Comparison of ENCODE assay signal across 12 mouse cellular contexts in the genomic region with DNA sequence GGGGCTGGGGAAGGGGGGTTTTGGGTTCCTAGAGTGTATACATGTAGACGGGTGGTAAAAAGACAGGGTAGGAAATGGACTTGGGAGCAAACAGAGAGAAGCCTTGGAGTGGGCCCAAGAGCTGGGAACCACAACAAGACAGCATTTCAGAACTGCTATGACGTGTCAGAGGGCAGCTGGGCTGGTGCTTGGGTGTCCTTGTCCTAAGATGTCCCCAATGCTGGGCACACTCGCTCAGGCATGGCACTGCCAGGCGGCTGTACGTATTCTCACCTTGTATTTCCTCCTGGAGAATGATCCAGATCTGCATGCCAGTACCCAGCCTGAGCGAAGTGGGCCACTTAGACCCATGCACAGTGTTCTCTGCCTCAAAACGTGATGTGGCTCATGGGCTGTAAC.
DNase-seq lines count a peak whose midpoint lies in the region; ATAC-seq and TF ChIP-seq lines count a peak whose summit lies in the region.
"Had no signal": no experiment of that assay in that cellular context is flagged by ENCODE, and none has a peak within 500 bp of the region (broad histone marks: within the 10 kb centered on the region; RNA-seq: fewer than 3 reads in every experiment).

No protein-coding gene starts in this region.

- H3K4me2 ChIP-seq in lung, postnatal 0 days (replicated peaks; ENCODE audit: low read depth, low read length), result peak overlapping the region; percentile 63
- H3K4me2 ChIP-seq: hindbrain, embryonic 14.5 days had no signal

- no peaks in the 10 kb centered on the region for H3K27me3 ChIP-seq in lung, postnatal 0 days (replicated peaks; ENCODE audit: insufficient read depth, low read length)
- H3K27me3 ChIP-seq: Patski had no signal

- H3K9ac ChIP-seq in lung, postnatal 0 days (replicated peaks; ENCODE audit: low read depth), result peak overlapping the region; percentile 35; the same call in 1 of the 2 replicates
- H3K9ac ChIP-seq: hindbrain, embryonic 14.5 days had no signal

- peak overlapping the region; percentile 95 for H3K27ac ChIP-seq in lung, postnatal 0 days (ENCODE audit: low read length)
- H3K27ac ChIP-seq: hindbrain, embryonic 14.5 days had no signal

- ATAC-seq in lung, postnatal 0 days, result no peak
- ATAC-seq: Patski had no signal

- no peaks in the 10 kb centered on the region for H3K36me3 ChIP-seq in lung, postnatal 0 days (ENCODE audit: insufficient read depth, low read length)

- peak overlapping the region; percentile 7 for H3K4me3 ChIP-seq in lung, adult 2 months (replicated peaks; ENCODE audit: extremely low read depth, low read depth, low read length)
- H3K4me3 ChIP-seq in lung, postnatal 0 days (ENCODE audit: low read depth, low read length), result peak overlapping the region; percentile 36
- H3K4me3 ChIP-seq: forebrain, embryonic 10.5 days had no signal

- H3K4me1 ChIP-seq in lung, adult 2 months (ENCODE audit: control insufficient read depth, insufficient read depth, low read length), result peaks cover 63% of the 10 kb centered on the region
- peaks cover 62% of the 10 kb centered on the region for H3K4me1 ChIP-seq in lung, postnatal 0 days (ENCODE audit: insufficient read depth, low read depth, low read length)

- TF ChIP-seq EP300 in lung, postnatal 0 days (IDR thresholded peaks at IDR 0.05), result no peak

- intact Hi-C loops in heart, postnatal 10 days (cut with DNase I), result loop anchor here (5.0 kb wide), 1 partner anchor 38 kb away; no protein-coding TSS in a partner anchor

- peak; percentile 42 for DNase-seq in gastrocnemius, adult 18-20 months (ENCODE audit: low spot score)
- no peak for DNase-seq in gastrocnemius, adult 8-10 months (ENCODE audit: low spot score in 2 of 2)
- no peak for DNase-seq in lung, adult 2 months
- DNase-seq in lung, postnatal 10 days, result no peak
- peak; percentile 73 to 79 for DNase-seq in heart, postnatal 10 days
- no peak for DNase-seq in lung, postnatal 0 days (ENCODE audit: low spot score)
- DNase-seq in retina, embryonic 14.5 days (ENCODE audit: low spot score), result no peak
- no peak for DNase-seq in B cell, adult 2 months
- DNase-seq: cerebellum, adult 2 months had no signal

- TF ChIP-seq POLR2A in lung, adult 2 months (IDR thresholded peaks at IDR 0.05; ENCODE audit: borderline replicate concordance, extremely low read depth, low read depth, low read length), result no peak

- no peak for TF ChIP-seq CTCF in lung, adult 2 months (IDR thresholded peaks at IDR 0.05; ENCODE audit: insufficient read depth, low read length)
- no peak for TF ChIP-seq CTCF in lung, postnatal 0 days (IDR thresholded peaks at IDR 0.05)

- WGBS in lung, adult 2 months, result 53% methylated on average over 7 of the region's 7 CpGs
- WGBS in lung, postnatal 0 days, result 65% methylated on average over 7 of the region's 7 CpGs

- H3K9me3 ChIP-seq in lung, postnatal 0 days (ENCODE audit: low read length), result no peaks in the 10 kb centered on the region
- H3K9me3 ChIP-seq: forebrain, embryonic 10.5 days had no signal

Comparison
In these comparisons a context has a peak if more than half of its experiments do, and no peak if none do; other contexts are left out.
1. DNase-seq: peak in gastrocnemius, adult 18-20 months (single experiment) and heart, postnatal 10 days (2 of 2); none in gastrocnemius, adult 8-10 months (0 of 2), lung, adult 2 months (single experiment), lung, postnatal 10 days (single experiment), lung, postnatal 0 days (single experiment), retina, embryonic 14.5 days (single experiment) and B cell, adult 2 months (0 of 2).